Mouse (Mus musculus) E14TG2a.4 (cell line): ENCODE results near the gene Cdca3.
"Not testable (repeated sequence)": the region's sequence is repeated elsewhere in the genome, so short reads cannot be mapped to it uniquely, and the experiment has no call there.

ENCODE experiments used
- H3K27me3 ChIP-seq: 2 replicates; pipeline ENCODE4 v1.6.1; 2014; ENCODE audit warnings: low read length, control low read depth; ENCODE audit not compliant: insufficient read depth
- H3K36me3 ChIP-seq: 2 replicates; pipeline ENCODE4 v1.6.1; 2014; ENCODE audit warnings: low read length, control low read depth; ENCODE audit not compliant: insufficient read depth
- H3K4me1 ChIP-seq: replicated peaks from 2 replicates; pipeline ENCODE4 v1.6.1; 2014; ENCODE audit warnings: low read depth, low read length, control low read depth
- H3K4me3 ChIP-seq: replicated peaks from 2 replicates; pipeline ENCODE4 v1.5.1; 2014; ENCODE audit warnings: mild to moderate bottlenecking, low read length
- H3K9me3 ChIP-seq: 2 replicates; pipeline ENCODE4 v1.6.1; 2014; ENCODE audit warnings: low read length, control low read depth
- CTCF ChIP-seq: conservative IDR thresholded peaks from 2 replicates; pipeline ENCODE4 v1.5.1; 2014; ENCODE audit warnings: low read length
- NANOG ChIP-seq: IDR thresholded peaks from 2 replicates; pipeline ENCODE4 v1.6.1; 2014; ENCODE audit warnings: borderline replicate concordance, low read length, mixed read lengths
- POU5F1 ChIP-seq: IDR thresholded peaks from 2 replicates; pipeline ENCODE4 v1.6.1; 2014; ENCODE audit warnings: low read length, borderline replicate concordance

Gene Cdca3

GRCm38 (mm10) chr6:124795781-124796180 is 33.6 kb upstream of the Cdca3 start:
- Histone ChIP-seq H3K9me3 (peaks cover 3% of the 10 kb centered on the region; the same call in 1 of the 2 replicates), H3K4me3 (no peak overlapping the region), H3K4me1 (peaks cover 17% of the 10 kb centered on the region), H3K27me3 (no peaks in the 10 kb centered on the region), H3K36me3 (peaks cover 11% of the 10 kb centered on the region)
- no peak for TF ChIP-seq NANOG
- no peak for TF ChIP-seq POU5F1
- TF ChIP-seq CTCF, result no peak

GRCm38 (mm10) chr6:124796200-124796599 is 33.1 kb upstream of the Cdca3 start:
- H3K36me3 ChIP-seq, result peaks cover 11% of the 10 kb centered on the region
- peaks cover 3% of the 10 kb centered on the region; the same call in 1 of the 2 replicates for H3K9me3 ChIP-seq
- H3K4me1 ChIP-seq, result peaks cover 17% of the 10 kb centered on the region
- H3K27me3 ChIP-seq, result no peaks in the 10 kb centered on the region
- TF ChIP-seq CTCF, result no peak
- no peak for TF ChIP-seq NANOG
- TF ChIP-seq POU5F1, result no peak
- H3K4me3 ChIP-seq, result no peak overlapping the region

DNA sequence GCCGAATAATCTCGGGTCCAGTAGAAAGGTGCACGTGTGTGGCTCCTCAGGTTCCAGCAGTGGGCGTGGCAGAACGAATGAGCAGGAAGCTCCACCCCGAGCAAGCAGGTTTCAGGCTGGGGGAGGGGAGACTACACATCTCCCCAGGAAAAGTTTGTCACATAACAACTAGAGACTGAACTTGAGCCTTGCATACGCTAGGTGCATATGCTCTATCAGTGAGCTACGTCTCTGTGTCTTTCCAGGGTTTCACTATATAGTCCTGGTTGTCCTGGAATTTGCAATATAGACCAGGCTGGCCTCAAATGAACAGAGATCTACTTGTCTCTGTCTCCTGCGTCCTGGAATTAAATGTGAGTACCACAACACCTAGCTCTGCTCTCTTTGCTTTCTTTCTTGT is 26.9 kb upstream of the Cdca3 start:
- H3K27me3 ChIP-seq, H3K36me3 ChIP-seq, H3K9me3 ChIP-seq: not testable (repeated sequence)
- H3K4me3 ChIP-seq, result peak overlapping the region; percentile 74
- H3K4me1 ChIP-seq, result peaks cover 38% of the 10 kb centered on the region

- no peaks in the 10 kb centered on the region for H3K27me3 ChIP-seq
- TF ChIP-seq CTCF (peak; percentile 27), NANOG (no peak), POU5F1 (no peak)
- peak overlapping the region; percentile 74 for H3K4me3 ChIP-seq
- peaks cover 44% of the 10 kb centered on the region for H3K4me1 ChIP-seq
- H3K9me3 ChIP-seq, result no peaks in the 10 kb centered on the region
- H3K36me3 ChIP-seq, result no peaks in the 10 kb centered on the region; the same call in 1 of the 2 replicates
Measured at GRCm38 (mm10) chr6:124803061-124803460, 26.3 kb upstream of the Cdca3 start.

GRCm38 (mm10) chr6:124803691-124804090 is 25.7 kb upstream of the Cdca3 start:
- Histone ChIP-seq H3K4me3 (peak overlapping the region; percentile 74), H3K4me1 (peaks cover 47% of the 10 kb centered on the region)
- not testable (repeated sequence) for H3K27me3 ChIP-seq, H3K9me3 ChIP-seq, H3K36me3 ChIP-seq

- H3K4me1 ChIP-seq, result peaks cover 53% of the 10 kb centered on the region
- TF ChIP-seq POU5F1 (no peak), NANOG (peak; percentile 87)
- peaks cover 2% of the 10 kb centered on the region for H3K36me3 ChIP-seq
- no peaks in the 10 kb centered on the region for H3K9me3 ChIP-seq
- no peaks in the 10 kb centered on the region for H3K27me3 ChIP-seq
- peak overlapping the region; percentile 75; the same call in 1 of the 2 replicates for H3K4me3 ChIP-seq
Measured at GRCm38 (mm10) chr6:124804341-124804740, 25.0 kb upstream of the Cdca3 start.

DNA sequence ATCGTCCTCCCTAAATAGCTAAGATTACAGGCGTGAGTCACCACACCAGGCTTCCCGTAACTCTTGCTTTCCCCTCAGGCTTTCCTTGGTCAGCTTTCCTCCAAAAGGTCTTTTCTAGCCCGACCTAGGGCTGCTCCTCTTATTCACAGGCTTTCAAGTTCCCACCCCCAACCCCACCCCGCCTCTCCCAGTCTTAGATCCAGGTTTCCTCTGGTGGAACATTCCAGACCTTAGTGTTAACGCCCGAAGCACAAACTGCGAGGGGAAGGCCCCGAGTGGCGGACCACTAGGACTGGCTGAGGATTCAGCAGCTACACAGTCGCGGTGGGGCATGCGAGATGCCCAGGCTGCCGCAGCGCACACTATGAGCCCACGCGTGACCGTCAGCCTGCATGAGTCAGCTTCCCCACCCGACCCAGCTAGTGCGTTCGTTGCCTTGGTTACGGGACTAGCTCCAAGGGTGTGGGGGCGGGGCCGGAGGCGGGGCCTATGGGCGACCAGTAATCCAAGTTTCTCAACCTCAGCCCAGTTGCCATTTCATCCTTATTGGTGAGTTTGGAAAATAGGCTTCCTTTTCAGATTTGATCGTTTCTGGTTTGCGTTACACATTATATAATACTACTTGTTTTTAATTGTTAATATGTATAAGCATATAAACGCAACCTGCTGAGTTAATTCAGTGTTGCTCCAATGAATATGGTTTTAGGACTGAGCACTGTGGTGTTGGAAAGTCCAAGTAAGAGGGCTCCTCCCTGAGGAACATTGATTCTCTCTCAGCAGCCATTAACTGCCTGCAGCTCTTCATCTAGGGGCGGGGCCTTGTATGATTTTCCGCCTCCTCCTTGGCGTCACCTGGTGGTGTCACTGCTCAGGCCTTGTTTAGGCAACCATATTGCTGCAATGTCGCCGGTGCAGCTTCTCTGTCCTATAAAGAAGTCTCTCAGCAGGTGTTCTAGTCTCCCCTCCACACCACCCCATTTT is 23.7 kb upstream of the Cdca3 start:
- Histone ChIP-seq H3K27me3 (no peaks in the 10 kb centered on the region), H3K4me1 (peaks cover 66% of the 10 kb centered on the region), H3K36me3 (peaks cover 15% of the 10 kb centered on the region), H3K9me3 (no peaks in the 10 kb centered on the region), H3K4me3 (peak overlapping the region; percentile 75)
- TF ChIP-seq NANOG, result no peak
- TF ChIP-seq CTCF, result peak; percentile 14; the same call in 1 of the 2 replicates

- Histone ChIP-seq H3K36me3 (peaks cover 24% of the 10 kb centered on the region), H3K4me1 (peaks cover 75% of the 10 kb centered on the region), H3K27me3 (no peaks in the 10 kb centered on the region), H3K9me3 (no peaks in the 10 kb centered on the region), H3K4me3 (peak overlapping the region; percentile 75)
- TF ChIP-seq NANOG (no peak), POU5F1 (no peak), CTCF (no peak)
Measured at GRCm38 (mm10) chr6:124806446-124807140, 22.8 kb upstream of the Cdca3 start.
